Mouse (Mus musculus) Muller cell, postnatal 12 days (primary cell): ENCODE results near the gene Ranbp6.

Source experiments
- DNase-seq: peaks from one replicate; pipeline ENCODE4 v3.0.0-alpha.2; 2015; ENCODE audit errors: inconsistent ontology term

The Ranbp6 gene

GRCm38 (mm10) chr19:29805917-29806785, 6.6 kb downstream of the Ranbp6 start, which contains the start of gene 9930021J03Rik:
Gene 9930021J03Rik, minus strand, starts transcription at chr19:29805989.
- DNase-seq: peak; percentile 99

GRCm38 (mm10) chr19:29805101-29805916, 7.5 kb downstream of the Ranbp6 start:
- DNase-seq: peak; percentile 91

- DNase-seq: no peak
These were observed 8.8 kb downstream of the Ranbp6 start for GRCm38 (mm10) chr19:29803946-29804345.

- no peak for DNase-seq
These were observed 15.4 kb downstream of the Ranbp6 start for GRCm38 (mm10) chr19:29797371-29797770.

DNA sequence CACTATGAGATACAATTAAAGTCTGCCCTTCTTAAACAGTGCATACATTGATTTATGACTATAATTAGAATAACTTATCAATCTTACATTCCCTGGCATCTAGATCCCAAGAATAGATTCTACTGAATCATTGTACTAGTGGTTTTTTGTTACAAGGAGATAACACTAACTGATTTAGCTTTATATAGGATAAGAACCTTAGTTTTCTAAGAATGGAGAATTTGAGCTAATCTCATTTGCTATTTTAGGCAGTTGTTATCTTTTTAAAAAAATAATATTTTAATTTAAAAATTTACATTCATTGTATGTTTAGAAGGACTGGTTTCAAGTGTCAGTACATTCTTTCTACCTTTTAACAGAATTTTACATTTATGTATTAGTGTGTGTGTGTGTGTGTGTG, 24.8 kb downstream of the Ranbp6 start:
- DNase-seq: no peak

DNA sequence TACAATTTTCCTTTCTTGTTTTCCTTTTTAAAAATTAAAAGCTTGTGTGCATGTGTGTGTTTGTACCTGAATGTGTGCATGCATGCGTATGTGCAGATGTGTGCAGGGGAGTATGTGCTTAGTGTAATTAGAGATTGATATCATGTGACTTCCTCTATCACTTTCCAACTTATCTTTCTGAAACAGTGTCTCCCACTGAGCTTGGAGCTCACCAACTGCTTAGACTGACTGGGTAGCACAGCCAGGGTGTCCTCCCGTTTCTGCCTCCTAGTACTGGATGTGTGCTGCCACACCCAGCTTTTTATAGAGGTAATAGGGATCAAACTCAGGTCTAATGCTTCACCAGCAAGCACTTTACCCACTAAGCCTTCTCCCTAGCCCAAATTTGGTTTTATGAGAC, 29.9 kb downstream of the Ranbp6 start:
- DNase-seq: no peak
